Mouse (Mus musculus) megakaryocyte, embryonic 14.5 days (primary cell): Measurements from ENCODE around the gene Phlda2. TPM values are rescaled to one million over a fixed set of nuclear protein-coding genes. Genes with fewer than 3 reads are reported as not detected.

Experiments
- H3K27me3 ChIP-seq: replicated peaks from 2 replicates; pipeline ENCODE3; 2012; ENCODE audit warnings: inconsistent platforms
- H3K36me3 ChIP-seq: replicated peaks from 2 replicates; pipeline ENCODE3; 2012; ENCODE audit warnings: low read length, inconsistent platforms, mixed read lengths
- H3K4me1 ChIP-seq: 2 replicates; pipeline ENCODE4 v1.6.1; 2012; ENCODE audit warnings: inconsistent platforms
- H3K4me3 ChIP-seq: replicated peaks from 2 replicates; pipeline ENCODE3; 2012; ENCODE audit warnings: moderate library complexity, mild to moderate bottlenecking, inconsistent platforms
- H3K9me3 ChIP-seq: 2 replicates; pipeline ENCODE4 v1.6.1; 2012; ENCODE audit warnings: inconsistent platforms
- FLI1 ChIP-seq: IDR thresholded peaks from 2 replicates; pipeline ENCODE4 v1.6.1; 2012; ENCODE audit warnings: low read length, inconsistent platforms, mixed read lengths
- GATA1 ChIP-seq: IDR thresholded peaks from 3 replicates; pipeline ENCODE4 v1.6.1; 2012; ENCODE audit warnings: mixed read lengths, low read length, inconsistent platforms, borderline replicate concordance
- polyA plus RNA-seq: library from polyadenylated mRNA; stranded (reverse); fragments of >175 nt; gene quantifications from 2 replicates; pipeline ENCODE4 v1.2.3, GENCODE M21; 2012; ENCODE audit warnings: low replicate concordance; ENCODE audit not compliant: insufficient read depth

Gene Phlda2
- polyA plus RNA-seq, 1 experiment, result 2.3 TPM

GRCm38 (mm10) chr7:143464811-143465560 lies 38.0 kb downstream of the Phlda2 start:
- TF ChIP-seq FLI1 (no peak), GATA1 (no peak)
- Histone ChIP-seq H3K4me3 (peak overlapping the region; percentile 64), H3K4me1 (peaks cover 27% of the 10 kb centered on the region), H3K9me3 (peaks cover 27% of the 10 kb centered on the region), H3K36me3 (no peaks in the 10 kb centered on the region), H3K27me3 (peaks cover 91% of the 10 kb centered on the region)

GRCm38 (mm10) chr7:143463865-143464415 lies 39.0 kb downstream of the Phlda2 start:
- TF ChIP-seq FLI1, result no peak
- TF ChIP-seq GATA1, result no peak
- peaks cover 38% of the 10 kb centered on the region for H3K9me3 ChIP-seq
- H3K4me1 ChIP-seq, result peaks cover 26% of the 10 kb centered on the region
- no peaks in the 10 kb centered on the region for H3K36me3 ChIP-seq
- peaks cover 97% of the 10 kb centered on the region for H3K27me3 ChIP-seq
- H3K4me3 ChIP-seq, result no peak overlapping the region

GRCm38 (mm10) chr7:143462516-143462915 lies 40.4 kb downstream of the Phlda2 start:
- peaks cover 41% of the 10 kb centered on the region for H3K9me3 ChIP-seq
- H3K4me3 ChIP-seq, result no peak overlapping the region
- no peaks in the 10 kb centered on the region for H3K36me3 ChIP-seq
- TF ChIP-seq GATA1, result no peak
- TF ChIP-seq FLI1, result no peak
- peaks cover 96% of the 10 kb centered on the region for H3K27me3 ChIP-seq
- H3K4me1 ChIP-seq, result peaks cover 26% of the 10 kb centered on the region

- Histone ChIP-seq H3K36me3 (no peaks in the 10 kb centered on the region), H3K4me3 (no peak overlapping the region), H3K4me1 (peaks cover 26% of the 10 kb centered on the region), H3K27me3 (peaks cover 97% of the 10 kb centered on the region), H3K9me3 (peaks cover 41% of the 10 kb centered on the region)
- no peak for TF ChIP-seq GATA1
- no peak for TF ChIP-seq FLI1
These were observed 41.0 kb downstream of the Phlda2 start for GRCm38 (mm10) chr7:143461920-143462319.

- Histone ChIP-seq H3K27me3 (peaks cover 97% of the 10 kb centered on the region), H3K36me3 (no peaks in the 10 kb centered on the region), H3K4me3 (peak overlapping the region; percentile 91), H3K9me3 (peaks cover 41% of the 10 kb centered on the region), H3K4me1 (peaks cover 26% of the 10 kb centered on the region)
- TF ChIP-seq GATA1 (no peak), FLI1 (no peak)
These were observed 41.6 kb downstream of the Phlda2 start for GRCm38 (mm10) chr7:143461294-143461870.

GRCm38 (mm10) chr7:143460874-143461273 lies 42.1 kb downstream of the Phlda2 start, which contains the start of gene Cdkn1c:
TSS of gene Cdkn1c (minus strand) at chr7:143461050.
- peak within 1 kb of the TSS; percentile 91 for H3K4me3 ChIP-seq
- no peak for TF ChIP-seq FLI1
- TF ChIP-seq GATA1, result no peak
- H3K36me3 ChIP-seq, result no peaks in the 10 kb centered on the region
- peaks cover 97% of the 10 kb centered on the region for H3K27me3 ChIP-seq
- H3K9me3 ChIP-seq, result peaks cover 41% of the 10 kb centered on the region
- peaks cover 26% of the 10 kb centered on the region for H3K4me1 ChIP-seq

- Histone ChIP-seq H3K9me3 (peaks cover 41% of the 10 kb centered on the region), H3K4me3 (peak overlapping the region; percentile 91), H3K27me3 (peaks cover 97% of the 10 kb centered on the region), H3K36me3 (no peaks in the 10 kb centered on the region), H3K4me1 (peaks cover 26% of the 10 kb centered on the region)
- TF ChIP-seq FLI1 (no peak), GATA1 (no peak)
These were observed 42.6 kb downstream of the Phlda2 start for GRCm38 (mm10) chr7:143460217-143460834.

- TF ChIP-seq FLI1, result no peak
- no peak for TF ChIP-seq GATA1
- Histone ChIP-seq H3K9me3 (peaks cover 41% of the 10 kb centered on the region), H3K36me3 (no peaks in the 10 kb centered on the region), H3K4me3 (peak overlapping the region; percentile 78), H3K4me1 (peaks cover 19% of the 10 kb centered on the region), H3K27me3 (peaks cover 94% of the 10 kb centered on the region)
These were observed 43.4 kb downstream of the Phlda2 start for GRCm38 (mm10) chr7:143459332-143460211.

- peaks cover 93% of the 10 kb centered on the region for H3K27me3 ChIP-seq
- no peak for TF ChIP-seq GATA1
- no peak for TF ChIP-seq FLI1
- H3K4me1 ChIP-seq, result peaks cover 18% of the 10 kb centered on the region
- no peaks in the 10 kb centered on the region for H3K36me3 ChIP-seq
- H3K9me3 ChIP-seq, result peaks cover 45% of the 10 kb centered on the region
- H3K4me3 ChIP-seq, result no peak overlapping the region
These were observed 44.0 kb downstream of the Phlda2 start for GRCm38 (mm10) chr7:143458963-143459331.

Other genes with a start within 250 kb of the Phlda2 start
- 0.66 TPM in 1 of 2 replicates, not detected in the other for gene Cdkn1c, start 42.1 kb downstream of the Phlda2 start, polyA plus RNA-seq
- 0.32 TPM in 1 of 2 replicates, not detected in the other for gene Slc22a18, start 29.4 kb downstream of the Phlda2 start, polyA plus RNA-seq
- 5.7 and 38.9 TPM in 2 replicates for gene Nap1l4, start 46.0 kb upstream of the Phlda2 start, polyA plus RNA-seq
- 4.8 and 43.5 TPM in 2 replicates for gene Cars, start 96.9 kb upstream of the Phlda2 start, polyA plus RNA-seq
- 0.22 and 0.54 TPM in 2 replicates for gene Tnfrsf26, start 125.6 kb upstream of the Phlda2 start, polyA plus RNA-seq
- gene Tnfrsf22, start 146.5 kb upstream of the Phlda2 start, polyA plus RNA-seq, result not detected in 2 replicates
- gene Tnfrsf23, start 182.7 kb upstream of the Phlda2 start, polyA plus RNA-seq, result 0.36 TPM in 1 of 2 replicates, not detected in the other